Mouse (Mus musculus) large intestine, adult 2 months (tissue): ENCODE results near the gene Neurl3. TPM values are rescaled to one million over a fixed set of nuclear protein-coding genes. Genes with fewer than 3 reads are reported as not detected.

Experiments
- DNase-seq: peaks from one replicate; pipeline ENCODE4 v3.0.0-alpha.2; 2012; ENCODE audit warnings: low read depth, low spot score
- WGBS: fragments of 180-500 bp; shearing (Covaris S2); methylation state at CpG from one replicate; pipeline ENCODE4 v1.1.7; 2018; 5-methylcytosine and 5-hydroxymethylcytosine counted together
- polyA plus RNA-seq: library from polyadenylated mRNA; depleted of rRNA; stranded (reverse); fragments of >200 nt; gene quantifications from 2 replicates; pipeline ENCODE4 v1.2.3, GENCODE M21; 2012

Gene Neurl3
- polyA plus RNA-seq, 1 experiment = 88.2 TPM

GRCm38 (mm10) chr1:36263833-36264488 is 10.5 kb downstream of the Neurl3 start:
- no peak for DNase-seq
- 24% methylated on average over 13 of the region's 13 CpGs for WGBS

DNA sequence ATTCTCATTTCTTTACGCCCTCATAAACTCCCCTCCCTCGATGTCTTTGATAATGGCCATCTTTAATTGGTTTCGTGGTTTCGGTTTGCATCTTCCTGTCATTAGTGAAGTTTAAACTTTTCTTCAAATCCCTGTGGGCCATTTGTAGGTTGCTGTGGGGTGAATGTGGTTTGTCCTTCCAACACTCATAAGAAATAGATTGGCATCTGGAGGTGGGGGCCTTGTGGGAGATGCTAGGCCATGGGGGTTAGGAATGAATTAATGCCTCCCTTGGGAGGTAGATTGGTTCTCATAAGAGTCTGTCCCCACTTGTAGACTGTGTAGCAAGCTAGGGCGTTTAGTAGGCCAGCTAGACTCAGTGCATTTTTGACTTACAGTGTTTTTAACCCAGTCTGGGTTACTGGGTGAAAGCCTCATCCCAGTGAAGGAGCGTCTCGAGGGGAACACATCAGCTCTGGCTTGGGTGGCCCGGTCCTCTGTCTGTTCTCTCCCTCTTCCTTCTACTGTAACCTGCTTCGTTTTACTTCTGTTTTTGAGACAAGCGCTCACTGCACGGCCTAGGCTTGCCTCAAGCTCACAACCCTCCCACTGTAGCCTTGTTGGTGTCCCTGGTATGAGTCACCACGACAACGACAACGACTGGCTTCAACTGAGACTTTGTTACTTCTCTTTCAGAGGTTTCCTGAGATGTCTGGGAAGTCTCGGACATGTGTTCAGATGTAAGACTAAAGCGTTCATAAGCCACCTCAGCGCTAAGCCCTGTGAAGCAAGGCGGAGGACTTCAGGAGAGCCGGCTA is 12.6 kb downstream of the Neurl3 start:
- 76% methylated on average over 19 of the region's 19 CpGs for WGBS

DNA sequence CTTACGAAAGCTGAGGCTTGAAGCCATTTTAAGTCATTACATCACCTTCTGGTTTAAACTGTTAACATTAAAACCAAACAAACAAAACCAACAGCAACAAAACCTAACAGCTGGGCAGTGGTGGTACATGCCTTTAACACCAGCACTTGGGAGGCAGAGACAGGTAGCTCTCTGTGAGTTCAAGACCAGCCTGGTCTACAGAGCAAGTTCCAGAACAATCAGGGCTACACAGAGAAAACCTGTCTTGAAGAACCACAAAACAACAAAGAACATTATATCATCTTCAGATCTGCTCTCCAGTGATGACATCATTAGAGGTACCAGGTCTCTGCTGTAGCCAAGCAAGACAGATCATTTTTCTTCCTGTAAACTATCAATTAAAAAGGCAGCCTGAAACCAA is 14.1 kb downstream of the Neurl3 start:
- 88% methylated on average over 1 of the region's 1 CpGs for WGBS
- DNase-seq = no peak

More for the DNA sequence above, 12.6 kb downstream of the Neurl3 start:
- no peak for DNase-seq

DNA sequence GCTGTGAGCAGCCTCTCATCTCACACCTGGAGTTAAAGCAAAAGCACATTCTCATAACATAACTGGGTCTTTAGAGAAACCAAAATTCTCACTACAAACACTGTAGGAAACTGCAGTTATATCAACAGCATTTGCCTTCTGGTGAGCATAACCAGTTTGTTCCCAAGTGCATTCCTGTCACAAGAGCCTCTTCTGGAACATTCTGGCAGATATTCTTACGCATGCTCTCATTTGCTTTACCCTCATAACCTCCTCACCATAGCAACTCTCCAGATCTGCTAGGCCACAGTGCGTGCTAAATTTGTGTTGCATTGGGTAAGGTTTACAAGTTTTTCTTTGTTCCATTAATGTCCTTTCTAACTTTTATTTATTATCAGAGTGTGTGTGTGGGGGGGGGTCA is 15.2 kb downstream of the Neurl3 start:
- WGBS = 91% methylated on average over 2 of the region's 2 CpGs
- DNase-seq = no peak

GRCm38 (mm10) chr1:36258631-36259030 is 15.8 kb downstream of the Neurl3 start:
- 53% methylated on average over 2 of the region's 2 CpGs for WGBS
- DNase-seq = no peak

DNA sequence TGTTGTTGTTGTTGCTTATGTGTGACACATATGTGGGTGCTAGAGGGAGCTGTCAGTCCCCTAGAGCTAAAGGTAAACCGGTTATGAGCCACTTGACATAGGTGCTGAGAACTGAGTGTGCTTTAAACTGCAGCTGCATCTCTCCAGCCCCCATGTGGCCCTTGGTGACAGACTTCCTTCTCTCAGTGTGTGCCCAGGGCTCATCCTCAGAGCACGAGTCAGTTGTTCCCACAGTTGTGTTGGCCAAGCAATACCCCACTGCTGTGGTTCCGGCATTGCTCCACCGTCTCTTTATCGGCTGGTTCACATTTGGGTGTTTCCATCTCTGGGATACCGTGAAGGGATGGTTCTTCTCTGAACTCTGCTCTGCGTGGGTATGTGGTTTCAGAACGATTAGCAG is 17.2 kb downstream of the Neurl3 start:
- 85% methylated on average over 8 of the region's 8 CpGs for WGBS
- no peak for DNase-seq

DNA sequence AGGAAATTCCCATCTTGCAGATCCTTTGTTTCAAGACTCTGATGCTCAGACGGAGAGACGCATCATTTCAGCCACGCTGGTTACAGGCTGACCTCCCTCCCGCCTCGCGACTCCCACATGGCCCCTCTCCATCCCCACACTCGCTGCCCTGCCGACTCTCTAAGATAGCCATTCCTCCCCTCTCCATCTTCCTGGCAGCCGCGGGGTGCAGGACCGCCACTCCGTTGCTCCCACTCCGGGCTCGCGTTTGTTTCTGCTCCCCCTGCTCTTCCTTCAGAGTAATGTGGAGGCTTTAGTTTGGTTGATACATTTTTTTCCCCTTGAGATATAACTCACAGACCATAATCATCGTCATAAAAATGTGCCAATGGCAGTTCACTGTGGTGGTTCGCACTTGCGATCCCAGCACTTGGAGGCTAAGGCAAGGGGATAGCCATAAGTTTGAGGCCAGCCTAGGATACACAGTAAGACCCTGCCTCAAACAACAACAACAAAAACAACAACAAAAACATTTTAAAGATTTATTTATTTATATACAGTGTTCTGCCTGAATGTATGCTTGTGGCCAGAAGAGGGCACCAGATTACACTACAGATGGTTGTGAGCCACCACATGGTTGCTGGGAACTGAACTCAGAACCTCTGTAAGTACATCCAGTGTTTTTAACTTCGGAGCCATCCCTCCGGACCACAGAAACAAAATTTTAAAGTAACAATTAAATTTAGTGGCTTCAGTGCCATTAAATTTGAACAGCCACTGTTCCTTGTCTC is 18.4 kb downstream of the Neurl3 start:
- WGBS = 66% methylated on average over 20 of the region's 20 CpGs
- no peak for DNase-seq

GRCm38 (mm10) chr1:36254635-36255360 is 19.7 kb downstream of the Neurl3 start:
- WGBS = 8% methylated on average over 25 of the region's 25 CpGs
- no peak for DNase-seq

GRCm38 (mm10) chr1:36252791-36253190 is 21.7 kb downstream of the Neurl3 start:
- DNase-seq = no peak
- 3% methylated on average over 6 of the region's 6 CpGs for WGBS

DNA sequence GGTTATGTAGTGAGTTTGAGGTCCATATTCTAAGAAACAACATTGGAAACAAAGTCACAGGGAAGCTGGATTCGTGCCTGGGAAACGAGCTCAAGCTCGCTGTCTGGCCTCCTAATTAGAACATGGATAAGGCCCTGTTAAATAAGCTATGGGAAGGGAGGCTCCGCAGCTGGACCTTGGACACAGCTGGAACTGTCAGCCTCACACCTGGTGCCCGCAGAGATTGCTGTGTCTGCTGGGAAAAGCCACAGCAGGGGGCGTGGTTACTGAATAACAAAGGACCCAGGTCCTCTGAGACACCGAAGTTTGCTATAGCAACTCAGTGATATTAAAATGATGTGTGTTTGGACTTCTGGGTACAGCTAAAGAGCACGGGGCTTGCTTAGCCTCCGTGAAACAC is 23.1 kb downstream of the Neurl3 start:
- no peak for DNase-seq
- 12% methylated on average over 9 of the region's 9 CpGs for WGBS

- DNase-seq = no peak
- WGBS = 52% methylated on average over 6 of the region's 6 CpGs
Observed at GRCm38 (mm10) chr1:36246688-36247087, 27.8 kb downstream of the Neurl3 start.

- no peak for DNase-seq
- 80% methylated on average over 4 of the region's 4 CpGs for WGBS
Observed at GRCm38 (mm10) chr1:36244828-36245215, 29.7 kb downstream of the Neurl3 start.

DNA sequence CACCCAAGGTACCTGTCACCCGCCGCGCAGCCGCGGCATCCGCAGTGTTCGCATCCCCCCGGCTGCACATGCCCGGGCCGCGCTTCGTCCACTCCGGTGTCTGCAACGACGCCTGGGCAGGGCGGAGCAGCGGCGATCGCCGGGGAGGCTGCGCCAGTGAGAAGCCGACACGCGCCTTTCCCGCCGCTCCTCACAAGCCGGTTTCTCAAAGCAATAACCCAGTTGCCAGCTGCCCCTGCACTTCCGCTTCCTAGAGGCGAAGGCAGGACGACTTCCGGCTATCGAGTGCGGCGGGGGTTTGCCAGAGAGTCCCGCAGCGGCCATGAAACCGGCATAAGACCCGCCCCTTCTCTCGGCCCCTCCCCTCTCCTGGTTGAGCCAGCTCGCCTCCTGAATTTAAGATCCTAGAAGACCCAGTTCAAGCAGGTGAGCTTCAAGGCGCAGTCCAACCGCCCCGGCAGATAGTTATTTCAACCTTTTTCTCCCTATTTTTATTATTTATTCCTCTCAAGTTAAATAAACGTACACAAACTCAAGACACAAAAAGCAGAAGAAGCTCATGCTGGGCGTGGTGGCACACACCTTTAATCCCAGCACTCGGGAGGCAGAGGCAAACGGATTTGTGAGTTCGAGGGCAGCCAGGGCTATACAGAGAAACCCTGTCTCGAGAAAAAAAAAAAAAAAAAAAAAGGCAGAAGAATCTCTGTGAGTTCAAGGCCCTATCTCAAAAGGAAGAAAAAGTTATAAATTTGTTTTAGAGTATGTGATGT is 30.2 kb downstream of the Neurl3 start, which contains the start of gene Uggt1:
Uggt1 (minus strand) TSS at position 663 of the 770 bp plus-strand sequence.
- peak; percentile 91 for DNase-seq
- WGBS = 1% methylated on average over 49 of the region's 49 CpGs

GRCm38 (mm10) chr1:36243447-36244057 is 30.9 kb downstream of the Neurl3 start:
- WGBS = under 1% methylated on average over 21 of the region's 21 CpGs

DNA sequence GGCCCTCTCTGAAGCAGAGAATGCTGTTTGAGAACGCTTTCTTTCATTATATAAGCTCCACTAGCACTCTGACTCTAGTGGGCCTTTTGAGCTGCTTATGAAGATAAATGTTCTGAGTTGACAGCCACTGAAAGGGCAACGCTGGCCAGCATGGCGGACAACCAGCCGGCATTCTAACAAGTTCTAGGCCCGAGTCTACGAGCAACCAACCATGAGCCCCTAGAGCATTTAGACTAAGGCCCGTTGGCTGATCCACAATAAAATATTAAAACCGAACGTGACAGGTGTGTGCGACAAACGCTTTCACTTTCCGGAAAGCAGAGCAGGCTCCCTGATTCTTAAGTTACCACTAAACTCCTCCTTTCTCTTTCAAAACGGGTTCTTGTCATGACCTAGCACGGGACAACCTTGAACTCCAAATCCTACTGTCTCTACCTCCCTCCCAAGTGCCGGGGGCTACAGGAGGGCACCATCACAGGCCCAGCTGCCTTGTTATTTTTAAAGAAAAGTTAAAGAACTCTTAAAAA is 32.5 kb downstream of the Neurl3 start:
- 35% methylated on average over 15 of the region's 15 CpGs for WGBS

More at GRCm38 (mm10) chr1:36243447-36244057, 30.9 kb downstream of the Neurl3 start:
- no peak for DNase-seq

GRCm38 (mm10) chr1:36240176-36240575 is 34.3 kb downstream of the Neurl3 start:
- DNase-seq = no peak
- WGBS = 59% methylated on average over 6 of the region's 6 CpGs

More for the DNA sequence above, 32.5 kb downstream of the Neurl3 start:
- no peak for DNase-seq

- WGBS = 87% methylated on average over 10 of the region's 10 CpGs
- no peak for DNase-seq
Observed at GRCm38 (mm10) chr1:36239396-36239795, 35.1 kb downstream of the Neurl3 start.

DNA sequence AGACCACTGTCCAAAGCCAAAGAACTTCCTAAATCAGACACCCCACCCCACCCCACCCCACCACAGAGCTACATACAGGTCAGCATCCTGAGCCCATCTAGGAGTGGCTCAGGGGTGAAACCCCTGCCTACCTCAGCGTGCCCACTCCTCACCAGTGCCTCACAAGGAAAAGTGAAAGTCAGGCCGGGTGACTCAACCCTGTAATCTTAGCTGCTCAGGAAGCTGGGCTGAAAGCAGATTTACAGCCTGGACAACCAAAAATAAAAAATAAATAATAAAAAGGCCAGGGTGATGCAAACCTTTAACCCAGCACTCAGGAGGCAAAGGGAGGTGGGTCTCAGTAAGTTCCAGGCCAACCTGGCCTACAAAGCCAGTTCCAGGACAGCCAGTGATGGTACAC is 38.6 kb downstream of the Neurl3 start:
- DNase-seq = no peak
- 49% methylated on average over 2 of the region's 2 CpGs for WGBS
